Mouse (Mus musculus) lung, postnatal 0 days (tissue): ENCODE data around the gene Drd5.

ENCODE experiments used
- CTCF ChIP-seq: IDR thresholded peaks from 2 replicates; pipeline ENCODE4 v1.5.1; 2016; ENCODE audit warnings: antibody characterized with exemption, mild to moderate bottlenecking
- EP300 ChIP-seq: IDR thresholded peaks from 2 replicates; pipeline ENCODE4 v1.6.1; 2016; ENCODE audit warnings: antibody characterized with exemption, mild to moderate bottlenecking, control low read depth

- no peak for TF ChIP-seq CTCF
- TF ChIP-seq EP300: no peak
These were observed 16.5 kb upstream of the Drd5 start for GRCm38 (mm10) chr5:38302651-38303050.
